8 mouse cellular contexts compared by ENCODE assay signal in the genomic region with DNA sequence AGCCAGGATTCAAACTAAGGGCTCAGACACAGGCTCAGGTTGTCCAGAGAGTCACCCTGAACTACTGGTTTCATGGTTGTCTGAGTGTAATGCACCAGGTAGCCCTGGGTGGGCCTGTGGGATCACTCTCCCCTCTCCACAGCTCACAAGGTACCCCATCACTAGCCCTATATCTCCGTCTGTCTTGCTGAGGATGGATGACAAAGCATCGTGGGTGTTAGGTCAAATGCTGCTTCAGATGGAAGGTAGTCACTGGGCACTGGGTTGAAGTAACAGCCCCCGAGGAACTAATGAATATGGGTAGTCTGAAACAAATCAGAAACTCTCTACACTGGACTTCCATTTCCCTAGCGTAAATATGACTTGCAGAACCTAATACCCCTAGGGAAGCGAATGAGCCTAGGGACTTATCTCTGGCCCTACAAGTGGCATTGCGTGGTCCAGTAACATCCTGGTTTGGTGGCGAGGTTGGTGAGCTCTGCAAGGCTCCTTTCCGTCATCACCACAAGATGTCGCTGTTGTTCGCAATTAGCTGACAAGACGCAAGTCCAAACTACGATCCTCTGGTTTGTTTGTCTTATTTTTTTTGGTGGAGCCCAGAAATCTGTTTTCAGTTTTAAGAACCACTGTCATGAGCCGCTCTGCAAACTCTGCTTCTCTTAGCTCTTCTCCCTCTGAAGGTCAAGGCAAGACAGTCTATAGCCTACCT. TPM values are rescaled to one million over a fixed set of nuclear protein-coding genes. Genes with fewer than 3 reads are reported as not detected.
A peak's percentile ranks its signal among the peaks of the same experiment; 100 is the strongest.
DNase-seq lines count a peak whose midpoint lies in the region; ATAC-seq and TF ChIP-seq lines count a peak whose summit lies in the region.

No protein-coding gene starts in this region.

- intact Hi-C loops in heart, adult 2 months (cut with DNase I): loop anchor here (1.0 to 5.0 kb wide), 5 partner anchors 26 to 131 kb away; no protein-coding TSS in a partner anchor

- 19% methylated on average over 13 of the region's 13 CpGs for WGBS in embryonic facial prominence, embryonic 10.5 days
- 13% methylated on average over 13 of the region's 13 CpGs for whole genome bisulfite sequencing in heart, adult 2 months
- WGBS in kidney, embryonic 15.5 days: 15% methylated on average over 13 of the region's 13 CpGs

- H3K4me3 ChIP-seq in embryonic facial prominence, embryonic 10.5 days: no peak overlapping the region
- H3K4me3 ChIP-seq in heart, adult 2 months: no peak overlapping the region
- no peak overlapping the region for H3K4me3 ChIP-seq in kidney, embryonic 15.5 days (replicated peaks)

- peak; percentile 92 for TF ChIP-seq CTCF in heart, adult 2 months (IDR thresholded peaks at IDR 0.05)

- TF ChIP-seq POLR2A in heart, adult 2 months (IDR thresholded peaks at IDR 0.05; ENCODE audit: insufficient read depth, low read depth, low read length): no peak

- no peaks in the 10 kb centered on the region for H3K79me2 ChIP-seq in heart, adult 2 months (replicated peaks; ENCODE audit: control insufficient read depth, insufficient read depth, low read length)

- H3K9ac ChIP-seq in heart, adult 2 months (ENCODE audit: low read depth, low read length): no peak overlapping the region
- no peak overlapping the region for H3K9ac ChIP-seq in kidney, embryonic 15.5 days

- H3K9me3 ChIP-seq in embryonic facial prominence, embryonic 10.5 days: no peaks in the 10 kb centered on the region
- no peaks in the 10 kb centered on the region for H3K9me3 ChIP-seq in kidney, embryonic 15.5 days (replicated peaks)

- H3K27ac ChIP-seq in embryonic facial prominence, embryonic 10.5 days (replicated peaks): no peak overlapping the region
- no peak overlapping the region for H3K27ac ChIP-seq in heart, adult 2 months
- H3K27ac ChIP-seq in kidney, embryonic 15.5 days: peak overlapping the region; percentile 77

- peaks cover 15% of the 10 kb centered on the region; the same call in 1 of the 2 replicates for H3K4me1 ChIP-seq in embryonic facial prominence, embryonic 10.5 days
- H3K4me1 ChIP-seq in heart, adult 2 months (ENCODE audit: control insufficient read depth, insufficient read depth, low read length): no peaks in the 10 kb centered on the region; the same call in 1 of the 2 replicates
- peaks cover 12% of the 10 kb centered on the region for H3K4me1 ChIP-seq in kidney, embryonic 15.5 days

- peak; percentile 92 for TF ChIP-seq EP300 in heart, adult 2 months (IDR thresholded peaks at IDR 0.05; ENCODE audit: insufficient read depth, low read depth, low read length)

- peak; percentile 74 for DNase-seq in 3134 (ENCODE audit: extremely low read depth, insufficient read length, low spot score)
- DNase-seq in adrenal gland, adult 8-10 months: peak; percentile 49
- peak; percentile 81 for DNase-seq in embryonic facial prominence, embryonic 10.5 days (ENCODE audit: low spot score)
- DNase-seq in heart, adult 2 months: peak; percentile 73 to 75
- DNase-seq in liver: peak; percentile 79
- DNase-seq in monocyte, adult 2 months (ENCODE audit: low read depth in 1 of 2, low spot score in 2 of 2): peak; percentile 47 to 65
- DNase-seq in spleen, postnatal 14 days (ENCODE audit: low spot score in 2 of 2): peak; percentile 43 to 71

- H3K36me3 ChIP-seq in embryonic facial prominence, embryonic 10.5 days (replicated peaks): no peaks in the 10 kb centered on the region
- no peaks in the 10 kb centered on the region for H3K36me3 ChIP-seq in heart, adult 2 months (ENCODE audit: control insufficient read depth, insufficient read depth, low read length)
- no peaks in the 10 kb centered on the region for H3K36me3 ChIP-seq in kidney, embryonic 15.5 days

- H3K4me2 ChIP-seq in kidney, embryonic 15.5 days: peak overlapping the region; percentile 21; the same call in 1 of the 2 replicates

- peak; percentile 44 for ATAC-seq in kidney, embryonic 15.5 days (replicated peaks; ENCODE audit: low FRiP score)

- H3K27me3 ChIP-seq in embryonic facial prominence, embryonic 10.5 days (replicated peaks; ENCODE audit: low read depth, poor library complexity, severe bottlenecking): no peaks in the 10 kb centered on the region
- H3K27me3 ChIP-seq in heart, adult 2 months (ENCODE audit: control insufficient read depth, insufficient read depth, low read length): no peaks in the 10 kb centered on the region
- H3K27me3 ChIP-seq in kidney, embryonic 15.5 days: no peaks in the 10 kb centered on the region; the same call in 1 of the 2 replicates

RNA-seq across cellular contexts. Expression of a gene that starts 12.2 kb away (rescaled TPM):
- under 1 TPM in 2 of 4 experiments, not detected in 2; 0.21 to 0.22 TPM for total RNA-seq in adrenal gland, adult 8-10 months (2022)
- 0.75 and 1.7 TPM in 2 replicates for polyA plus RNA-seq in embryonic facial prominence, embryonic 10.5 days (2016; fragmentation: Nextera tagmentation; extraction: Ambion mirVana)
- total RNA-seq in heart, adult 2 months (2021): under 1 TPM; 0.18 to 0.23 TPM
- polyA plus RNA-seq in heart, adult 2 months (2012; rRNA removed): 0.47 and 0.49 TPM in 2 replicates
- 0.36 and 0.45 TPM in 2 replicates for polyA plus RNA-seq in kidney, embryonic 15.5 days (2015; fragmentation: Nextera tagmentation; extraction: Ambion mirVana)

RNA-seq across cellular contexts. Expression of a gene that starts 58.4 kb away (rescaled TPM):
- 10 to 100 TPM; 20.4 to 26.5 (median 21.1) TPM for total RNA-seq in adrenal gland, adult 8-10 months (2022)
- polyA plus RNA-seq in embryonic facial prominence, embryonic 10.5 days (2016; fragmentation: Nextera tagmentation; extraction: Ambion mirVana): 1.5 and 1.8 TPM in 2 replicates
- total RNA-seq in heart, adult 2 months (2021): 10 to 100 TPM; 17.1 to 18.6 TPM
- 5.3 and 11.4 TPM in 2 replicates for polyA plus RNA-seq in heart, adult 2 months (2012; rRNA removed)
- polyA plus RNA-seq in kidney, embryonic 15.5 days (2015; fragmentation: Nextera tagmentation; extraction: Ambion mirVana): 2.6 and 3.5 TPM in 2 replicates
